Mouse (Mus musculus) G1E-ER4 (cell line): Measurements from ENCODE around the gene Fgfr2. TPM values are rescaled to one million over a fixed set of nuclear protein-coding genes. Genes with fewer than 3 reads are reported as not detected.

ENCODE experiments used
- GATA1 ChIP-seq: IDR thresholded peaks from one replicate; pipeline ENCODE4 v1.8.0; 2012; ENCODE audit warnings: low read length, inconsistent platforms
- polyA plus RNA-seq: library from polyadenylated mRNA; stranded (reverse); fragments of >175 nt; gene quantifications from 2 replicates; pipeline ENCODE4 v1.2.3, GENCODE M21; 2012

The Fgfr2 gene
- polyA plus RNA-seq, 1 experiment: not detected

DNA sequence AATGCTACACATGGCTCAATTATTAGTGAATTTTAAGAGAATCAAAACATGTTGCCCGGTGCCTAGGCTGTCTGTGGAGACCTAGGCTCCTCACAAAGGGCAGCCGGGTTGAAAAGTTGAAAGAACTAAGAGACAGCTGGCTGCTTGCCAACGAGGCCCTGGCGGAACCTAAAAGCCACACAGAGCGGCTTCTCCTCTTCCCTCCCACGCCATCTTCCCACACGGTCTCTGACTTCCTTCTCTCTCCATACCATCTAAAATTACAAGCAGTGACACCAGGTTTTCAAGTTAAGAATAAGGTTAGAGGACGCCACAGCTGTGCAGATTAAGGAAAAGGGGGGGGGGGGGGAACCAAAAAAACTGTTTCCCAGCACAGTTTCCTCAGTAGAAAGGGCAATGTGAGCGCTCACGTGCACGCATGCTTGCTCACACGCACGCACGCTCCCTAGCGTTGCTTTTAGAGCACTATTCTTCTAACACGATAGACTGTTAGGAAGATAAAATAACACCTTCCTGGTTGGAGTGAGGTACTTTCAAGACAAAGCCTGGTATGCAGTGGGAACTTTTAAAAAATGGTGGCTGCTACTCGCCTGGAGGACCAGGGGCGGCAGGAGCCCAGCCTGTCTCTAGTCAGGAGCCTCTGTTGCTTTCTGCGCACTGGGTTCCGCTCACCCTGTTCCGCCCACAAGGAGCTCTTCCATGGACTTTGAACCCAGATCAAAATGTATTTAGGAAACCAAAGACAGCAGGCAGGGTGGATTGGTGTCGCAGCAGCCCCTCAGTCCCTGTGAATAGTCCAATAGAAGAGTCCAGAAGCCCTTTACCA, 2491.4 kb downstream of the Fgfr2 start:
- no peak for TF ChIP-seq GATA1

DNA sequence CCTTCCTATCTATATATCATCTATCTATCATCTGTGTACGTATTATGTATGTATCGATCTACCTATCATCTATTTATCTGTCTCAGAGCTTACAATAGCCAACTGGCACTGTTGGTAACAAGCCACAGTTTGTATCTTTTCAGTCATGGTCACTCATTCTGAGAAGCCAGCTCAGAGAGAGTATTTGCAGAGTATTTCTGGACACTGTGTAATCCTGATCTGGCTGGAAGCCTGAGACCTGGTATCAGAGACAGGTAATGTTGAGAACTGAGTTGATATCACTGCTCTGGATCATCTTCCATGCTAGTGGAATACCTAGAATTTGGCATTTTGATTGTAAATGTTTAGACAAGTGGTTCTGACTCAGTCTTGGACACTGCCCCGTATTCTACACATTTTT, 2492.2 kb downstream of the Fgfr2 start:
- no peak for TF ChIP-seq GATA1

DNA sequence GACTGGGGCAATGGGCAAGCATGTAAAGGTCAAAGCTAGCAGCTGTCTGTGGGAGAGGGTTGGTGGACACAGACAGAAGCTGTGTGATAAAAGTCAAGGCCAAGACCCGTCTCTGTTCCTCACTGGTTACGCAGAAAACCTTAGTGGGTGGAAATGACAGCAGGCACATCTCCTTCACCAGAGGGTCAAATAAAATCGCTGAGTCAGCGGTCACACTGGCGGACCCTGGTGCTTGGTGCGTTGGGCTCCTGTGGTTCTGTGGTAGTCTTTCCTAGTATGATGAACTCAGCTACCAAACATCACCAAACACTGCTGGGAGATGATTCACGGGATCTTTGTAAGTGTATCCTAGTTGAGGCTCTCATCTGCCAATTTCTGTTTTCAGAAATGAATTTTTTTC, 2493.2 kb downstream of the Fgfr2 start:
- TF ChIP-seq GATA1: no peak

DNA sequence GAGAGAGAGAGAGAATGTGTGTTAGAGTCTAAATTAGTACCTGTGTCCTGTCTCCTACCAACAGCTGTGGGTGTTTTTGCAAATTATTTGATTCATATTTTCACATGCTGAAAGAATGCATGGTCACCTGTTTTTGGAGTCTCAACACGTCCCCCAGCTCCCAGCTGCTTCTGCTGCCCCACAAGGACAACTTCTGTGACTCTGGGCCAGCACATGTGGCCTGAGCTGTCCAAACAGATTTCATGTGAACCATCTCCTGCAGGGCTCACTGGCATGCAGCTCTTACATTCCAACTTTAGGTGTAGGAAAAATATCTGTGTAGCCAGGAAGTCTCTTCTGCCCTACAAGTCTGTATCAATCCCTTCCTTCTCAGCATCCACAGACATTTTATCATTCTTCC, 2494.5 kb downstream of the Fgfr2 start:
- TF ChIP-seq GATA1: no peak

DNA sequence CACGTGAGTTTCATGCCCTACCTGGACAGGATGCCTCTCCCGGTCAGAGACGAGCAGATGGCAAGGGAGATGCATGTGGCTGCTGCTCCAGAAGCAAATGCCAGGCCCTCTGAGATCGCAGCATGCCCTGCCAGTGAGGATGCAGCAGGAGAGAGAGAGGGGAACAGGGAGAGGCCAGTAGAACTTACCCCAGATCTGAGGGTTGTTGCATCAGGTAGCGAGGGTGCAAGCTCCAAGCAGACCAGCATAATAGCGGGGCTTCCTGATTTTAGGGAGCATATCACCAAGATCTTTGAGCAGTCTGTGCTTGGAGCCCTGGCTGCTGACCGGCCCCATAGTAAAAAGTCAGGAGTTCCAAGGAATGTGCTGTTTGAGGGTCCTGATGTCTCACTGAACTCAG, 2497.8 kb downstream of the Fgfr2 start:
- TF ChIP-seq GATA1: no peak

DNA sequence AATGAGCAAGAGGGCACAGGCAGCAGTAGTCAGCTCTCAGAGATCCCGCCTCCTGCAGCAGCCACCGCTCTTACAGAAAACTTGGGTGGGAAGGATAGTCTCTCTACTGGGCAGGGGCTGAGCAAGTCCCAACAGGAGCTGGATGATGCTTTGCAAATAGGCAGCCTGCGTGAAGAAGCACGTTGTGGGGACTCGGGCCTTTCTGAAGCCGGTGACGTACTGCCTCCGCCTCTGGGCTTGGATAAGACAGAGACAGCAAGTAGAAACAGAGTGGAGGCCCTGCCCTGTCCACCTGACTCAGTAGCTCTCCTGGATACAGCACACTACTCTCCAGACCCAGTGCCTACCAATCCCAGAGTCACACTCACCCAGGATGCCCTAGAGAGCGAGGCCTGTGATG, 2498.9 kb downstream of the Fgfr2 start:
- TF ChIP-seq GATA1: no peak

DNA sequence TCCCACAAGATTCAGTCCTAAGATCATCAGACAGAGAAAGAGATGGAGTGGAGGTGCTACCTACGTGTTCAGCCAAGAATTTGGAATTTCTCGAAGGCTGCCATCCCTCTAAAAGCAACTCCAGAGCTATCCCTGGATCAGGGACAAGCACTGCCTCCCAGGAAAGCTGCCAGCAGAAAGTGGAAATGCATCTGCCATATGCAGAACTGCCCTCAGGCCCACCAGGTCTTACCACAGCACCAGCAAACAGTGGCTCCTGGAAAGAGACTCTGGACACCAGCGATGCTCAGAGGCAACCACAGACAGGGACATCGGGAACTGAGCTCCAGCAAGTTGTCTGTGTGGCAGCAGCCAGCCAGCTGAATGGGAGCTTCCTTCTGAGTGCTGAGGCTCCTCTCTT, 2500.8 kb downstream of the Fgfr2 start:
- no peak for TF ChIP-seq GATA1

DNA sequence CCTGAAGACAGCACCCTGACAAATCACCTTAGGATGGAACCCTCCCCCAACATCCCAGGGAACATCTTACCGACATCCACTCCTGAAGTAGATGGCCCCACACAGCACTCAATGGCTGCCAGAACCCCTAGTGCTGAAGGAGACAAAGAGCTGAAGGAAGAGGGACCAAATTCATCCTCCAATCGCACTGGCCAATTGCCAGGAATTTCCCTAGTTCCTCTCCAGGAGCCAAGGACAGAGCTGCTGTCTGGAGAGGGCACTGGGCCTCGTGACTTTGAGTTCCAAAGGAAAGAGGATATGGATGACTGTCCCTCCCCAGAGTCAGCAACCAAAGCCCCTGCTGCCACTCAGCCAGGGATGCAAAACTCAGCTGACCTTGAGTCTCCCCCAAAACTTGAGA, 2501.2 kb downstream of the Fgfr2 start:
- TF ChIP-seq GATA1: no peak

DNA sequence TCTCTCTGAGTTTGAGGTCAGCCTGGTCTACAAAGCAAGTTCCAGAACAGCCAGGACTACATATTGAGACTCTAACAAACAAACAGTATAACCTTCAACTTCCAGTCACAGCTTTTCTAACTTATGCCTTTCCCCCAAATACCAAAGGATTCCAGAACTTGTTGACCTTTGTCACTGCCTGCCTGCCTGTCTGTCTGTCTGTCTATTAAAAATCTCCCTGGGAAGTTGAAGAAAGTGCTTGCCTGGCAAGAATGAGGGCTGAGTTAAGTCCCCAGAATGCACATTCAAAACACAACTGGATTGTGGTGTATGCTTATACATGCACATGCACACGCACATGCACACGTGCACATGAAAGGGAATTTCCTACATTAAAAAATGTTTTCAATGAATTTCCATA, 2502.1 kb downstream of the Fgfr2 start:
- TF ChIP-seq GATA1: no peak

DNA sequence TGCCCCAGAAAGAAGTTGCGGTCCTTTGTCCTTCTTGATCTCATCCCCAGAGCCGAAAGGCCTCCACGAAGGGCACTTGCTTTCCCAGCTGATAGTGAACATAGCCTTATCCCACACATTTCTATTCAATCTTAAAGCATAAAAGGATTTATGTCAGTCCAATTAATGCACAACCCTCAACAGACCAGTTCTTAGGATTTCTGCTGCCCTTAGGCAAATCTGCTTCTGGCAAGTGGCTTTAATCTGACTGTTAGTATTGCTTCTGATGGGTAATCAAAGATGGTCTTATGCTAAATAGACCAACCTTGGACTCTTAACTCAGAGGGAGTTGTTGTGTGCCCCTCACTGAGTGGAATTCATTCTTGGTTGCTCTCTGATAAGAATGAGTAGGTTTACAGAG, 2505.6 kb downstream of the Fgfr2 start:
- no peak for TF ChIP-seq GATA1

DNA sequence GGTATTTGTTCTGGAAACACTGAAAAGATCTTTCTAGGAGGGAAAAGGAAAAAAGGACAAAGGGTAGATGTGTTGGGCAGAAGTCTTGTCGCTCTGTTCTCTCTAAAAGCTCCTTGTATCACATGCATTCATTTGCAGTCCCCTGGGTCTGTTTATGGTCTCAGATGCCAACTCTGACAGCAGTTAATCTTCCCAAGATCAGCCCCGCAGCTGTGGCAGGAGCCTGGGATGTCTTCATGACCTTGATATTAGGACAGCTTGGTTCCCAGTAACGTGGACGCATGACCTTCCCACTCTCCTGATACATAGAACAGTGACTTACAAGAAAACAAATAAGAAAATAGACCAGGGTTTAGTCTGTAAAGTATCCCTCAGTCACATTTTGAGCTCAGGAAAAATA, 2509.2 kb downstream of the Fgfr2 start:
- TF ChIP-seq GATA1: no peak

DNA sequence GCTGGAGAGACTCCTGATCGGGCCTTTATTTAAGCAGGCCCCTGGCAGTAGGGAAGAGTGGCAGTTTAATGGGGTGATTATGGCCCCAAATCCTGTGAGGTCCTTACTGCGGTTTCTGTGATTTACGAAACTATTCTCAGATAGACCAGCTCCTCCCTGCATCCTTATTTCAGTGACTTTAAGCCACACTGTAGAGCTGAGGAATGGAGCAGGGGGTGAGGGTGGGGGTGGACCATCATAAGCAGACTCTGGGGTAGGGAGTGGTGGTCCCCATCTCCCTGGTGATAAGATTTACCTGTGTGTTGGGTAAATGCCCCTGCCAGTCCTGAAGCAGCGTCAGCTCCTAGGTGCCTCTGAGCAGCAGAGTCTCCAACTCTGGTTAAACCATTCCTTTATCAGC, 2516.2 kb downstream of the Fgfr2 start:
- no peak for TF ChIP-seq GATA1

DNA sequence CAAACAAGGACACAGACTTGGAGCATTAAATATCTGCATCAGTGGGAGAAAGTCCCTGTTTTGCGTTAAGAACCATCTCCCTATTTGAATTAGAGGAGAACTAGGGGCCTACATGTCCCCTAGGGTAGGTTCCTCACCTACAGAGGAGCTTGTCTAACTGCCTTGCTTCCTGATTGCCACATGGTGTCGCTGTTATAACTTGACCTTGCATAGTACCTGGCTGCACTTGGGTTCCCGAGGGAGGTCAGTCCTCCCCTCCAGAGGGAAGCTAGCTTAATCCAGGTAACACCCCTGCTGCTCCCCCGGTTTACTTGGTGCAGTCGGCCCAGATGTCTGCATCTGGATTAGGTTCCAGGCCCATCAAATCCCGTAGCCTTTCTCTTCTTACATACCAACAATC, 2518.0 kb downstream of the Fgfr2 start:
- no peak for TF ChIP-seq GATA1

DNA sequence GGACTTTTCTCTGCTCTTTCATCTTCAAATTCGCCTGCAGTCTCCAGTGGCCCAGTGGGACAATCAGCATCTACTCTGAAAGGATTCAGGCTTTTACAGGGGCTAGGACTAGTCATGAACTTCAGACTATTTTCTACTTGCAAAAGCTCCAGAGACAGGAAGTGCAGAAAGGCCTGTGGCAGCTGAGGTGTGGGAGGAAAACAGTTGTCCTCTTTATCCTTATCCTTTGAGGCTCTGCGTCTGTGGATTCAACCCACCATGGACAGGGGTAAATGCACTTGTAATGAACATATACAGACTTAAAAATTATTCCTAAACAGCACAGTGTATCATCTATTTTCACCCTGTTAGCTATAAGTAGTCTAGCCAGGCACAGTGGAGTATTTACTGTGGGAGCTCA, 2518.8 kb downstream of the Fgfr2 start:
- TF ChIP-seq GATA1: no peak

DNA sequence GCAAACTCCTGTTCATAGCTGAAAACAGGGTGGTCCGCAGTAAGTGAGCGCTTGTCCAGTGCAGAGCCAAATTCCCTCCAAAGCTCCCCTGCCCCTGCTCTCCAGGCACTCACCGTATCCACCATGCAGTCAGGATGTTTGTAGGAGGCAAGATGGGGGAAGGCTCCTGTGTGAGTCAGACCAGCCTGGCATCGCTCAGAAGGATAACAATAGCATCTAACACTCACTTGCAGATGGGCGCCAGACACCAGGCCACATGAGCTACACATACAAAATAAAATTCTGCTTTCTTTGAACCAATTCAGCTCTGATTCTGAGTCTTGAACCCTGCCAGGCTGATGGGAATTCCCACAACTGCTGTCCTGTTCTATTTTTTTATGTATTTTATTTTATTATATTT, 2519.6 kb downstream of the Fgfr2 start:
- no peak for TF ChIP-seq GATA1

DNA sequence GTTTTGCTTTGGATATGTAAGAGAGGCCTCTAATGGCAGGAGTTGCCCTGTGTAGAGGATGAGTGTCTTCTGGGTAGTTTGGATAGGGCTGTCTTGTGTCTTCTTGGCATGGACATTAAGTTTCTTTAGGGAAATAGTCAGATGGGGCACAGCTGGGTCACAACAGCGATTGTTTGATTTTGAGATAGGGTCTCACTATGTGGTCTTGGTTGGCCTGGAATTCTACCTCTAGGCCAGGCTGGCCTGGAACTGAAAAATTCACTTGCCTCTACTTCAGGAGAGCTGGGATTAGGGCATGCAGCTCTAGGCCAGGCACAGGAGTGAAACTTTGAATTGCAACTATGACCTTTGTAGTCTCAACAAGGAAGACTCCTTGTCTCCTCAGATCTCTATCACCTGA, 2520.3 kb downstream of the Fgfr2 start:
- TF ChIP-seq GATA1: no peak

DNA sequence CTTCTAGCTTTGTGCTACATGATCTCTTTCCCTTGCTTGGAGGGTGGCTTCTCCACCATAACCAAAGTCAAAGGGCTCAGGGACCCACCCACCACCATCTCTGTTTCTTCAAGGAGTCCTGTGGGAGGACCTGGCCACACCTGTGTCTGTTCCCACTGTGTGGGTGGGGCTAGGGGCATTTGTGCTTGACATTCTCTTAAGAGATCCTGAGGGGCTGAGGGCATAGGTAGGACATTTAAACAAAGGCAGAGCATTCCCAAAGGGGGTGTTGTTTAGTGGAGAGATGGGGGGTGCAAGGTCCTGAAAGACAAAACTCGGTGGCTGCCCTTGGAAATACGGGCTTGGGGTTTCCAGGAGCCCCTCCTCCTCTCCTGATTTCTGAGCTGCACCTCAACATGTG, 2522.6 kb downstream of the Fgfr2 start:
- no peak for TF ChIP-seq GATA1

DNA sequence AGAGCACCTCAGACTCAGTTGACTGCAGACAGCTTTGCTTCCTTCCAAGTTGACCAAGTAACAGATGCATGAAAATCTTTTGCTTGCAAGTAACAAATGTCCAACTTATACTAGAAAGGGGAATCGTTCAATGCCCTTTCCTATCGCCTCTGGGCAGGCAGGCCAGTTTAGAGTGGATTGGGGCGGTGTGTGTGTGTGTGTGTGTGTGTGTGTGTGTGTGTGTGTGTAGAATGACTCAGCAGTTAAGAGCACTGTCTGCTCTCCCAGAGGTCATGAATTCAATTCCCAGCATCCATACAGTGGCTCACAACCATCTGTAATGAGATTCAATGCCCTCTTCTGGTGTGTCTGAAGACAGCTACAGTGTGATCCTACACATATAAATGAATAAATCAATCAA, 2523.1 kb downstream of the Fgfr2 start:
- no peak for TF ChIP-seq GATA1

DNA sequence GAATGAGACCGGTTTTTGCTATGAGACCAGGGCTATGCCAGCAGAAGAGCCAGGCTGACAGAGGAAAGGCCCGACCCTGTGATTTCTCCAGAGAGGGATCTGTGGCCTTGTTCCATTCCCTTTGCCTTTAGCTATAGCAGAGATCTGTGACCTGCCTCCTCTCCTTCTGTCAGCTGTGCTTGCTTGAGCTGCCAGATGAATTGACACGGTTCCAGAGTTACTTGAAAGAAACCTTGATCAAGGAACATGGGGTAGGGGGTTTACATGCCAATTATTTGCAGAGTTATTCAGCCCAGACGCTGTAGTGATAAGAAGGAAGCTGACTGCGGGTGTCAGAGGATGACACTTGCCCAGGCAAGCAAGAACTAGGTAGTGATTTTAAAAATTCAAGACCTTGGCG, 2525.6 kb downstream of the Fgfr2 start:
- TF ChIP-seq GATA1: no peak
